Mouse (Mus musculus) testis, postnatal 14 days (tissue): Measurements from ENCODE around the gene Col4a2.

ENCODE experiments used
- DNase-seq: peaks from one replicate; pipeline ENCODE4 v3.0.0; 2021; ENCODE audit warnings: low spot score

Col4a2 gene

DNA sequence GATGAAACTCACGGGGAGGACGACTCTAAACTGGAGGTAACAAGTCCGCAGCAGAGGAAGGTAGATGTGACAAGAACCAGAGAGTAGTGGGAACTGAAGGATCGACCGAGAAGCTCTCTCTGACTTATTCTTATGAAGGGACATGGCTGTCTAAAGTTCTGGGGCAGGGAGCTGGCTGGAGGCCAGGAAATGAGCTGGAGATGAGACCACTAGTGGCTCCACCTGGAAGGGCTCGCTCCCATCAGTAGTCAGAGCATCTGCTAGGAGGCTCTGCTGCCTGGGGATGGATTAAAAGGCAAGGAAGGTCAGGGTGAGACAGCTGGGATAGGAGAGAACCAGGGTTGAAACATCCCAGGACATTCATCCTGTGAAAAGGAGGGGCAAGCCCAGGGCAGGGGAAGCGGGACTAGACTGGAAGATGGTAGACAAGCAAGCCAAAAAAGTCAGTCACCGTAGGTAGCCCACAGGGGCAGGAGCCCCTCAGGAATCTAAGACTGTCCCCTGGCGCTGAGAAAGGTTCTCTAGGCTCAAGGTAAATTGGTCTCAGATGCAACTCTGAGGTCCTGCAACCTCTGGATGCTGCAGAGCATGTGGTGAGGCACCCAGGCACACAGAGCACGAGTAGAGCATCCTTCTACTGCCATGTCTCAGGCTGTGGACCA, 16.2 kb upstream of the Col4a2 start:
- DNase-seq, result no peak

DNA sequence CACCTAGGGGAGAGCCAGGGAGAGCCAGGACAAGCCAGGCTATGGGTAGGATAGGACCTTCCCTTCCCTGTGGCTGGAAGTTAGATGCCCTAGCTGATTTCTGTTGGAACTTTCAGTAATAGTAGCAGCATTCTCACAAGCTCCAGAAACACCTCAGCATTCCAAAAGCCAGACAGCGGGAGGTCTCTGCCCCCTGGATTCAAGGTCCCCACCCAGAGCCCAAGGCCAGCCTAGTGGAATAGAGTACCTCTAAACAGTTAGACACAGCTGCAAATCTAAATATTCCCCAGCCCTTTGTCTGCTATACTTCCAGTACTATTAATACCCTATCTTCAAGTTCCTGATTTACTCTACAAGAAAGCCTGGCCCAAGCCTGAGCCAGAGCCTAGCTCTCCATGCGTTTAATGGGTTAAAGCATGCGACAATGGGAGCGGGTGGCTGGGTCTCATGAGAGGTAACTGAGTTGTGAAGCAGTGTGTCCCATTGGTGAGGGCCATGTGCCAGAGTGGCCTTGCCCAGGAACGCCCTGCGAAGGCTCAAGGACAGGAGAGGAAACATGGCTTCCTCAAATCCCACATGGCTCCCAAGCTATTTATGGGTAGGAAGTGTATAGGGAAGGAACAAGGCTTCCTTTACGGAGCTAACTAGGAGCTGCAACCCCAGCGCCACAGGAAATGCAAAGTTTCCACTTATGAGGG, 15.3 kb upstream of the Col4a2 start:
- no peak for DNase-seq

GRCm38 (mm10) chr8:11298531-11299316, 13.9 kb upstream of the Col4a2 start:
- no peak for DNase-seq

- DNase-seq, result no peak
These were observed 13.3 kb upstream of the Col4a2 start for GRCm38 (mm10) chr8:11299317-11299602.

DNA sequence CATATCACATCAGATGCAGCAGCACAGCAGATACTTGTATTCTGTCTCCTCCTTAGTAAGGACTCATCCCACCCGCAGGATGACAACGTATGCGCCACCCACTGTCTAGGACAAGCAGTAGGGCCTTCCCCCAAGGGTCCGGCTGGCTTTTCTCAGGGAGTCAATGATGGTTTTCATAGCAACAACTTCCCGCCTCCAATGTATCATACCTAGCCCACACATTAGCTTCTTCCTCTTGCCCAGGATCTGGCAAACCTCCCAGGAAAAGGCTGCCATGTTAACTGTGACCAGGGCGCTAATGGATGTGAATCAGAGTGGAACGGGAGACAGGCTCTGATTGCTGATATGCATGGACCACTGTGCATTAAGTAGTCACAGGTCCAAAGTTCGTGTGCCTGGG, 12.2 kb upstream of the Col4a2 start:
- DNase-seq, result no peak

DNA sequence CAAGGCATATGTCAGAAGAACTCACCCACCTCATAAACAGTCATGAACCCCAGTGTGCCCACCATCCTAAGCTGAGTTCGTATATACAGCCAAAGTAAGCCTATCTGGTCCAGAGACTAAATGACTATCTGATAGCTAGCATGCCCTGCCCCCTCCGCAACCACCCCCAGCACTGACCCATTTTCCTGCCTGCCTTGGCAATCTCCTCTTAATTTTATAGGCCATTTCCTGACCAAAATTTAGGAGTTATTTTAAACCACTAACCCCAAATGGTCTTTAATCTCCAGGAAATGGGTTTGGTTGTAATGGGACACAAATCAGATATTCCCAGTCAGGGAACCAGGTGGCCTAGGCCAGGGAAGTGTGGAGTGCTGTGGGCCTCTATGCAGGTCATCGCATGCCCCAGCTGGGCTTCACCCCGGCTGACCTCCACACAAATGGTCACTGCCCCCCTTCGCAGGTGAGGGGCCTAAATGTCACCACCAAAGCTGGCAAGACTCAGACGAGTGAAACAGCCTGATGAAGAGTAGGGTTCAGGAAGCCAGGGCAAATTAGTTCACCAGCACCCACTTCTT, 8.5 kb upstream of the Col4a2 start:
- DNase-seq, result no peak

GRCm38 (mm10) chr8:11305539-11305938, 7.1 kb upstream of the Col4a2 start:
- no peak for DNase-seq

DNA sequence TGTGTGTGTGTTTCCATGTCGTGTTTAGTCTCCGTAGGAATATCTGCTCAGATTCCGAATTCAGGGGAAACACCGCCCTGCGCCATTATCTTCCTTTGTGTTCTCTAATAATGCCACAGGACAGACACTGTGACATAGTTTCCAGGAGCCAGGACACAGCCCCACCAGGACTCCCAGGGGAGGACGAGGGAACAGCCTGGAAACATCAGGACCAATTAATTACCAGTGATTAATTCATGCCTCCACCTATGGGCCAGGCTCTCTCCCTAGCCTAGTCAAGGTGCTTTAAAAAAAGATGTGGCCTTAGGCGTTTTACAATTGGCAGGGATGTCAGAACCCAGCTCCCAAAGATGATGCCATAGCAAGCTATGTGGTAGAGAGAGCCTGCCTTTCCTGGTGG, 5.2 kb upstream of the Col4a2 start:
- DNase-seq, result no peak

GRCm38 (mm10) chr8:11308570-11308998, 4.0 kb upstream of the Col4a2 start:
- DNase-seq, result no peak

DNA sequence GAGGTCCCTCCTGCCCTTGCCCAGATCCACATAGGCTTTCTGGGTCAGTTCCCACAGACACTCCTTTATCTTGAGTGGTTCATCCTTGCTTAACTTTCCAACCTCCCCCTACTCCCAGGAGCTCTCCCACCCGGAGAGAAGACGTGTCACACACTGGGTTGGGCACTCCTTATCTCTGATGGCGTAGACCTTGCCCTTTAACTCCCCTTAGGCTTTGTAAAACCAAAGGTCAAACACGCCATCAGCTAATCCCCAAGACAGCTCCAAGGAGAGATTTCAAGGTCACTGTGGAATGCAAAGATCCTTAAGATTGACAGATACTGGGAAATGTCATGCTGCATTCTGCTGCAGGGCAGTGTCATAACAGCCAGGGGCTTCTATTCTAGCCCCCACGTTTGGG, 3.4 kb upstream of the Col4a2 start:
- DNase-seq, result no peak

DNA sequence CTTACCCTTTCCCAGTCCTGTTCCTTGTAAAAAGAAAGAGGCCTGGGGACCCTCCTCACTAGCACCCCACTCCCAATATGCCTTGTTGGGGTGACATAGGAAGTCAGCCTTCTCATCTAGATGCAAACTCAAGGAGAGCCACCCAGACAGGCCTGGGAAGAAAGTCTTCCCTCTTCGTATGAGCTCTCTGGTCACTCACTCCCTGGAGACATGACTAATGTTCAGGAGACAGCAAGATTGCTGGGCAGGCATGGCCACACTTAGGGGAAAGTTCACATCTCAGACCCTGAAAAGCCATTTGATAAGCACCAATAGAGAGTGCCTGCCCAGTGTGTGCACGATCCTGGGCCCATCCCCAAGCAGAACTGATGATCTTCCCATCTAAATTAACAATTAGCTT, 2.6 kb upstream of the Col4a2 start:
- no peak for DNase-seq

GRCm38 (mm10) chr8:11311681-11312348, 790 bp upstream of the Col4a2 start:
- DNase-seq, result no peak

GRCm38 (mm10) chr8:11313176-11314111, 839 bp downstream of the Col4a2 start:
- DNase-seq, result no peak

GRCm38 (mm10) chr8:11314613-11315012, 2.0 kb downstream of the Col4a2 start:
- no peak for DNase-seq

DNA sequence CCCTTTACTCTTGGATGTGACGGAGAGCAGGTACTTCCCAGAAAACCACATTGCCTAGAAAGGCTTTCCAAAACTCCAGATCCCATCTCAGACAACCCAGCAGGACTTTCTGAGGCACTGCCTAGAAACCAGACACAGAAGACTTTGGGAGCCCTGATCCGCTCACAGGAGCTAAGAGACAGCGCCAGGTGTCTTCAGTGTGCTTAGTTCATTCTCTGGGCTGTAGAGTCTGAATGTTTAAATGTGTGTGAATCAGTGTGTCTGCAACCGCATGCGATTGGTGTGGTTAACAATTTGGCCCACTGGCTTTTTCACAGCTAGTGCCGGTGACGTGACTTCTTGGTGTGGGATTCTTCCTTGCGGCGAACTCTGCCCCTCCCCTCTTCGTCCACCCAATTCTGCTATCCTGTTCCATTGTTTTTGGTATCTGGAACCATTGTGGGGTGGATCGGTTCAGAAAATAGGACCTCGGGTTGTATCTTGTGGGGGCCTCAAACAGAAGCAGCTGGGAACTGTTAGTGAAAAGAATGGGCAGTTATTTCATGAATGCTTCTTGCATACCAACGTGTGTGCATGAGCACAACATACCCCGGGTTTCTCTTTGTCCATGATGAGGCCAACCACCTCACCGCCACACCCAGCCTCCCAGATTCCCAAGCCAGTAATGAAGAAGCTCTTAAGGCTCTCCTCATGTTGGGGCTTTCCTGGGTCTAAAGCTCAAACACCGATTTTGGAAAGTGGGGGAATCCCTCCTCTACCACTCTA, 2.8 kb downstream of the Col4a2 start:
- no peak for DNase-seq

DNA sequence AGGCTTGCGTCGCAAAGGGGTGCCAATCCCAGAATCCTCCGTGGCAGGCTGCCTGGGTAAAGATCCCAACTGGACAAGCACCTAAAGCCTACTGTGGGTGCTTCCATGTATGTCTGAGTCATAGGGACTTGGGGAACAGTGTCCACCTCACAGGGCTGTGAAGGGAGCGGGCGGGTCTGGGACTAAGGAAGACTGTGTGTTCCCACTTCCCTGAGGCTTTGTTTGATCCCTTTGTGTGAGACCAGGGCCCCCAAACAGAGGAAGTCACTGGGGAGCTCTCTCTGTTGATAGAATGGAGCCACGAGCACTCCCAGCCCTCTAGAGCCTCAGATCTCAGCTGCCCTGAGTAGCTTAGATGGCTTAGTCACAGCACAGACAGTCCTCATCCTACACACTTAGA, 3.5 kb downstream of the Col4a2 start:
- no peak for DNase-seq

GRCm38 (mm10) chr8:11319405-11319804, 6.8 kb downstream of the Col4a2 start:
- DNase-seq, result no peak

DNA sequence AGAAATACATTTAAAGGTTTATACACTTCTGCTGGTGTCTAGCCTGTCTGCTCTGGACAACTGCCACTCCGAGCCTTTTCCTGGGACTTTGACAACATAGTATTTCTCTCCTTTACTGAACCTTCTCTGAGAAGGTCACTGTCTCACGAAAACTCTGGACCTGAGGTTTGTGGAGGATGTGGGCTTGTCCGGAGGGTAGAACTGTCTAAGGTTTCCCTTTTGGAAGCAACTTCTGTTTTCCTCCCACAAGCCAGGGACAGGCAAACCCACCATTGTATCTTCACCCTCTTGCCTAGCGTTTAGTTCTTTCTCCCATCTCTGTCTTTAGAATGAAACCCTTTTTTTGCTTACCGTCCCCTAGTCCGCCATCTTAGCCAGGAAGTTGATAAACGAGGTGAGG, 9.2 kb downstream of the Col4a2 start:
- no peak for DNase-seq

- no peak for DNase-seq
These were observed 10.3 kb downstream of the Col4a2 start for GRCm38 (mm10) chr8:11322724-11323585.

DNA sequence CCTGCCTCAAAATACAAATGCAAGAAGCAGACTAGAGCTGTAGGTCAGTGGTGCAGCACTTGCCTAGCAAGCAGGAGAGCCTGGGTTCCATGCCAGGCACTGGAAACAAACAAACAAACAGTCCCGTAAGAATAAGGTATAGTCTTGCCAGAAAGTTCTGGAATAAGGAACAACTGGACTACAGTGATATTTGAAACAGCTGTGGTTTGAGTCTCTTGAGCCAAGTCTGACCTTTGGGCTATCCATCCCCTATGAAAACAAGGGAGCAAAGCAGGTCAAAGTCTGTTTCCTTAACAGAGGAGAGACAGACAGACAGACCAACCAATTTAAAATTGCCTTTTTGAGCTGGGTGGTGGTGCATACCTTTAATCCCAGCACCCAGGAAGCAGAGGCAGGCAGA, 11.1 kb downstream of the Col4a2 start:
- DNase-seq, result no peak
